Mouse (Mus musculus) forebrain, embryonic 13.5 days (tissue): ENCODE results near the gene Ctdsp2. TPM values are rescaled to one million over a fixed set of nuclear protein-coding genes. Genes with fewer than 3 reads are reported as not detected.
A peak's percentile ranks its signal among the peaks of the same experiment; 100 is the strongest.

Experiments used
- ATAC-seq: fragments of 200-750 bp; cut with Nextera tagmentation; 2 replicates; pipeline ENCODE4 v1.8.0; 2017
- H3K27ac ChIP-seq: fragments of 300-500 bp; sonication (generic); 2 replicates; pipeline ENCODE4 v1.5.1; 2015; ENCODE audit warnings: inconsistent platforms, mild to moderate bottlenecking, moderate library complexity
- H3K27me3 ChIP-seq: fragments of 300-500 bp; sonication (generic); 2 replicates; pipeline ENCODE4 v1.6.1; 2015; ENCODE audit warnings: mild to moderate bottlenecking, inconsistent platforms
- H3K36me3 ChIP-seq: fragments of 300-500 bp; sonication (generic); 2 replicates; pipeline ENCODE4 v1.6.1; 2015; ENCODE audit warnings: mild to moderate bottlenecking, inconsistent platforms; ENCODE audit not compliant: poor library complexity, severe bottlenecking
- H3K4me1 ChIP-seq: fragments of 300-500 bp; sonication (generic); 2 replicates; pipeline ENCODE4 v1.6.1; 2015; ENCODE audit warnings: inconsistent platforms
- H3K4me2 ChIP-seq: fragments of 300-500 bp; sonication (generic); 2 replicates; pipeline ENCODE4 v1.6.1; 2015; ENCODE audit warnings: inconsistent platforms, mild to moderate bottlenecking, moderate library complexity
- H3K4me3 ChIP-seq: fragments of 300-500 bp; sonication (generic); 2 replicates; pipeline ENCODE4 v1.5.1; 2015; ENCODE audit warnings: mild to moderate bottlenecking, inconsistent platforms
- H3K9ac ChIP-seq: fragments of 300-500 bp; sonication (generic); 2 replicates; pipeline ENCODE4 v1.6.1; 2015; ENCODE audit warnings: mild to moderate bottlenecking, inconsistent platforms
- H3K9me3 ChIP-seq: fragments of 300-500 bp; sonication (generic); replicated peaks from 2 replicates; pipeline ENCODE4 v1.6.1; 2016; ENCODE audit warnings: inconsistent platforms
- WGBS: fragments of 180-500 bp; shearing (Covaris S2); methylation state at CpG from one replicate; pipeline ENCODE4 v1.1.7; 2015; 5-methylcytosine and 5-hydroxymethylcytosine counted together
- polyA plus RNA-seq: library from polyadenylated mRNA; unstranded; fragments of >200 nt; fragmentation: Nextera tagmentation; extraction: Ambion mirVana; gene quantifications from 2 replicates; pipeline ENCODE4 v1.2.1, GENCODE M21; 2015

The Ctdsp2 gene
- polyA plus RNA-seq, 1 experiment from 2014 or later = 27.8 TPM

DNA sequence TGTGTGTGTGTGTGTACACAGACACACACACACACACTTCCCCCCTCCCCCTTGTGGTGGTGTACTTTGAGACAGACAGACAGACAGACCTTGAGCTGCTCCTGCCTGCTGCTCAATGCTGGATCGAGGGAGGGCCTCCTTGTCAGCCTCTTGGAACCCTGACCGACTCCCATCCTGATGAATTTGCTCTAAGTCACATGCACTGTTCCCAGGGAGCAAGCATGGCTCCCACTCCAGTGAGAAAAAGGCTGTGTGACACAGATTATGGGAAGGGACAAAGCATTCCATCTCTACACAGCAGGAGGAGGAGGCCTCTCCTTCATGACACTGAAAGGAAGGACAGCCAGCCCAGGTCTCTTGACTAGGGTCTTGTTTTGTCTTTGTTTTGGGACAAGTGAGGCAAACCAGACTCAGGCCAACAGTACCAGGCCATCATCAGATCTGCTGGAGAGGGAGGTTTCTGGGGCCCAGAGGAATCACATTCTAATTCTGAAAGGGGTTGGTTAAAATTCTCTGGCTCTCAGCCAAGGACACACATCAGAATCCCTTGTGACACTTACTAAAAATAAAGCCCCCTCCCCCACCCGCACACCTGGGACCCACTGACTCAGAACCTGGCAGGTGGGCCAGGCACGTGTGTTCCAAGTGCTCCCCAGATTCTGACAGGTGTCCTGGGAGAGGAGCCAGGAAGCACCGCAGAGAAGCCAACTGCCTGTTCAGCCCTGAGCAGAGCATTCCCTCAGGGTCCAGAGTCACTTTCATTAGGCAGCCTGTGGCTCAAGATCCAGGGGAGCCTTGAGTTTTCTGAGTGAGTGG, 5.9 kb downstream of the Ctdsp2 start:
- Histone ChIP-seq H3K9ac (peak overlapping the region; percentile 97), H3K4me3 (peak overlapping the region; percentile 10; the same call in 1 of the 2 replicates), H3K27me3 (no peaks in the 10 kb centered on the region), H3K4me2 (peak overlapping the region; percentile 33), H3K27ac (peak overlapping the region; percentile 73), H3K4me1 (peaks cover 88% of the 10 kb centered on the region), H3K9me3 (no peaks in the 10 kb centered on the region), H3K36me3 (no peaks in the 10 kb centered on the region)
- no peak for ATAC-seq
- WGBS = 25% methylated on average over 5 of the region's 5 CpGs

DNA sequence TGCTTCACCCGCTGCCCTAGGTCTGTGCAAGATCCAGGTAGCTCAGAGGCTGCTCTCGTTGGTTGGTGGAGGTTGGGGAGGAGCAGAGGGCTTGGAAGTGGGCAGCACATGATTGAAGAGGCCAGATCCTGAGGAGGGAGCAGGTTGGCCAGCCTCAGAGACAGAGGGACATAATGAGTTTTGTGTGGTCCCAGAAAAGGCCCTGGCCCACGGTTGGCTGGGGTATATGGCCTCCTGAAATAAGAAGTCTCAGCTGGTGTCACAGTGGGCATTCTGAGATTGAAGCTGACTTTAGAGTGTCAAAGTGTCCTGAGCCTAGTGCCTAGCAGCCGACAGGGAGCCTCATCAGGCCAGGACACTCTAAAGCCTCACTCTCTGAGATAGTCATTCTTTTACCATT, 6.6 kb downstream of the Ctdsp2 start:
- WGBS = 79% methylated on average over 4 of the region's 4 CpGs
- Histone ChIP-seq H3K27me3 (no peaks in the 10 kb centered on the region), H3K4me1 (peaks cover 90% of the 10 kb centered on the region), H3K9me3 (no peaks in the 10 kb centered on the region), H3K4me2 (peak overlapping the region; percentile 33; the same call in 1 of the 2 replicates), H3K9ac (peak overlapping the region; percentile 37; the same call in 1 of the 2 replicates), H3K27ac (peak overlapping the region; percentile 73), H3K4me3 (no peak overlapping the region), H3K36me3 (no peaks in the 10 kb centered on the region)
- ATAC-seq = no peak

DNA sequence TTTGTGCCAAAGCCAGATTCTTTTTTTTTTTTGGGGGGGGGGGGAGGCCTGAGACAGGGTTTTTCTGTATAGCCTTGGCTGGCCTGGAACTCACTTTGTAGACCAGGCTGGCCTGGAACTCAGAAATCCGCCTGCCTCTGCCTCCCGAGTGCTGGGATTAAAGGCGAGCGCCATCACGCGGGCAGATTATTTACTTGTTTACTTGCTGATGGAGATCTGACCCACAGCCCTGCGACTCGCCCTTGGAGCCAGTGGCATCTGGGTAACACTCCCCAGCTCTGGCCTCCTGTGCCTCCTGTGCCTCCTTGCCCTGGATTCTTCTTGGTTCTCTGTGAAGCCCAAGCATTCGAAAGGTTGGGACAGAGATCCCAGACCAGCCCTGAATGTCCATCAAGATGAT, 7.1 kb downstream of the Ctdsp2 start:
- 92% methylated on average over 9 of the region's 9 CpGs for WGBS
- ATAC-seq = no peak
- H3K27ac ChIP-seq = peak overlapping the region; percentile 79; the same call in 1 of the 2 replicates

DNA sequence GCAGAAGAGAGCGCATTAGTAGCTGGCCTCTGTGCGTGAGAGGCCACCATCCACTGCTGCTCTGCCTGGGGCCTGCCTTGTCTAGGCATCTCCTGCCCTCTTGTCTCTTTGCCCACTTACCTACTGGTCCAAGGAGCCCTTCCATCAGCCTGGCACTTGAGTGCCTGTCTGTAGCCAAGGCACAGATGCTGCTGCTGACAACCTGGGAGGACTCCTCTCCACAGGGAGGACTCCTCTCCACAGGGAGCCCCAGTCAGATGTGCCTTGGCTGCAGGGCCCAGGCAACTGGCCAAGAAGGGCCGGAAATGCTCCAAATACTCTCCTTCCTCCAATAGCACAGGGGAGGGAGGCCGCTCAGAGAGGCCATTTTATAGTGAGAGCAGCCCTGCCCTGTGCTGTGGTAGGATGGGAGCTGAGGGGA, 8.0 kb downstream of the Ctdsp2 start:
- Histone ChIP-seq H3K27ac (peak overlapping the region; percentile 79), H3K9me3 (no peaks in the 10 kb centered on the region), H3K4me3 (no peak overlapping the region), H3K27me3 (no peaks in the 10 kb centered on the region), H3K4me1 (peaks cover 86% of the 10 kb centered on the region), H3K36me3 (peaks cover 5% of the 10 kb centered on the region; the same call in 1 of the 2 replicates), H3K9ac (peak overlapping the region; percentile 56), H3K4me2 (peak overlapping the region; percentile 10; the same call in 1 of the 2 replicates)
- ATAC-seq = peak; percentile 50; the same call in 1 of the 2 replicates
- 42% methylated on average over 4 of the region's 4 CpGs for WGBS

More for the DNA sequence above, 7.1 kb downstream of the Ctdsp2 start:
- no peak overlapping the region for H3K4me2 ChIP-seq
- H3K9me3 ChIP-seq = no peaks in the 10 kb centered on the region
- H3K9ac ChIP-seq = no peak overlapping the region
- H3K27me3 ChIP-seq = no peaks in the 10 kb centered on the region
- no peak overlapping the region for H3K4me3 ChIP-seq
- H3K4me1 ChIP-seq = peaks cover 90% of the 10 kb centered on the region
- H3K36me3 ChIP-seq = no peaks in the 10 kb centered on the region

DNA sequence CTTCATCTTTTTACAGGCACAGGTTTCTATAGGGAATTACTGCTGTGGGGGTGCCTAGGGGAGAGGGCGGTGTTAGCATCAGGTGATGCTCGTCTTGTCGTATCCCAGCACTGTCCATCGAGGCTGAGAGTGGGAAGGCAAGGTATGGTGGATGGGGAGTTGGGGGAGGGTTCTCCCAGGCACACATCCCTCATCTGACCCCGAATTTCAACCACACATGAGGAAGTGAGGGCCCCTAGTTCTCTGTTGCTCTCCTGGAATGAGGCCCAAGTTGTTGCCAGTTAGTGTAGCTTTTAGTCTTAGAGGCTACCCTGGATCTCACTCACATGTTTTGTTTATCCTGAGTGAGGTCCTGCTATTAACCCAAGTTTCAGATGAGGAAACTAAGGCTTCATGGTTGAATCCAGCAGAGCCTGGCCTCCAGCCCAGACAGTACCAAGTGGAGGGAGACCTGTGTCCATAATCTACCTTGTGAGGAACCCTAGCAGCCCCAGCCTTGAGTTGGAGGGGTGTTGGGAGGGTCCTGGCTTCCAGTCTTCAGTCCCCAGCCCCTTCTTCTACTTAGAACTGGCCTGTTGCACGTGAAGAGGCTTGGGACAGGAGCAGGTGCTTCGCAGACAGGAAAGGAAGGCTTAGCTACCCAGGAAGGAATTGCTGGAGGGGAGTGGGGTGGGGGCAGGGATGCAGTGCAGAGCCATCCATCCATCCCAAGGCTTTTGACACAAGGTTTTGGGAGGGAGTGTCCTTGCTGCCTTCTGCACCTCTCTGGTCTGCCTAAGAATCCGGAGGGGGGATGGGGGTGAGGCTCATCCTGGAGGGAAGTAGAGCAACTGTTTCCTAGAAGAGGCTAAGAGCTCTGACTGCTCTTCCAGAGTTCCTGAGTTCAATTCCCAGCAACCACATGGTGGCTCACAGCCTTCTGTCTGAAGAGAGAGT, 8.9 kb downstream of the Ctdsp2 start:
- no peaks in the 10 kb centered on the region for H3K27me3 ChIP-seq
- no peak overlapping the region for H3K4me3 ChIP-seq
- WGBS = 59% methylated on average over 8 of the region's 8 CpGs
- H3K9me3 ChIP-seq = no peaks in the 10 kb centered on the region
- peaks cover 12% of the 10 kb centered on the region for H3K36me3 ChIP-seq
- peak overlapping the region; percentile 79; the same call in 1 of the 2 replicates for H3K27ac ChIP-seq
- no peak overlapping the region for H3K4me2 ChIP-seq
- ATAC-seq = no peak
- H3K9ac ChIP-seq = 0 out of 2 replicates have a peak overlapping the region, but pooled peaks have one; percentile 56
- H3K4me1 ChIP-seq = peaks cover 77% of the 10 kb centered on the region

DNA sequence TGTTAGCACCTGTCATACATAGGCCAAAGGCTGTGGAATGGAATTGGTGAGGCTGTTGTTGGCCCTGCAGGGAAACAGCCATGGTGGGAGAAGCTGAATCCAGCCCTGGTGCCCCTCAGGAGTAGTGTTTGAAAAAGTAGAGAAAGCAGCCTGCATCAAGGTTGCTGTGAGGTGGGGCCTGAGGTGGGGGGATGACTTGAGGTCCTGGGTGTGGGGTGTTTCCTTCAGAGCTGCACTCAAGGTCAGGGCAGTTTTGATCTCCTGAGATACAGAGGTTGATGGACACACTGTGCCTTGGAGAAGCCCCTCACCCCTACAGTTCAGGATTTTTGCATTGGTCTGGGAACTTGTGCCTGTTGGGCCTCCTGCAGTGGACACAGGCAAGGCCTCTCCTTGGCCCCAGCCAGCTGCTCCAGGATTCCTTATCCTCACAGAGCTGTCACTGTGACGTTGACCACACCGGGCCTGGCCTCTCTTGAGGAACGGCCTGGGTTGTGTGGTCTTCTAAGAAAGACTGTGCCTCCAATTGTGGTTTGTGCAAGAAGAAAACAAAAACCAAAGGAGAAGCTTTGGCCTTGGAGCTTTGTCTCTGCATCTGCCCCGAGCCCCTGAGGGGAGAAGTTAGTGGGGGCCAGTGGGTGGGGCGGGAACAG, 10.1 kb downstream of the Ctdsp2 start:
- Histone ChIP-seq H3K4me3 (no peak overlapping the region), H3K9ac (no peak overlapping the region), H3K27me3 (no peaks in the 10 kb centered on the region), H3K36me3 (peaks cover 24% of the 10 kb centered on the region), H3K27ac (peak overlapping the region; percentile 14; the same call in 1 of the 2 replicates), H3K9me3 (no peaks in the 10 kb centered on the region), H3K4me2 (no peak overlapping the region), H3K4me1 (peaks cover 65% of the 10 kb centered on the region)
- 71% methylated on average over 5 of the region's 5 CpGs for WGBS
- ATAC-seq = no peak

DNA sequence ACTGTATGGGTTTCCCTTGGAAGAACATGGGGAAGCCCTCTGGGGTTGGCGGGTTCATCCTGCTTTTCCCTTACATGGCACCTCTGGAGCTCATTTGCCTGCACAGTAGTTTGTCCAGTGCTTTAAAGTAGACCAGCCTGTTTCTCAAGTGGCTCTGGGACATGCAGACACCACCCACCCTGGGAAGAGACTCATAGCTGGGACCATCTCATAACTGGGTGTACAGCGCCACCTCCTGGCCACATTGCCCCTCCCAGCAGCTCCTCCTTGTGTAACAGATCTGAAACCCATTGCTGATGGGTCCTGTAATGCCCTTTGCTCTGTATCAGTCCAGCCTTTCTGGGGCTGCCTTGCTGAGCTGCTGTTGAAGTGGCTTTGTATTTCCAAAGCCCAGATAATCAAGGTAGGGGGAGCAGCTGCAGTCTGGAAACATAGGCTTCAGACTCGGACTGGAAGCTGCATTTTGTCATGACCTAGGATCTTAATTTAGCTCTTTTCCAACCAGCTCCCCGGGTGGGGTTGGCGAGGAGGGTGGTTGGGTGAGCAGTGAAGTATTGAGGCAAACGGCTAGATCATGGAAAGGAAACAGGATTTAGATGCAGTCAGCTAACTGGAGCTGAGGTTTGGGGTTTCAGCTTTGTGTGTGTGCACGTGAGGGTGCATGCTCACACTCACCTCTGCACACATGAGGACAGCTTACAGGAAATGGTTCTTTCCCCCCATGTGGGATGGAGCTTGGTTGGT, 12.0 kb downstream of the Ctdsp2 start:
- WGBS = 60% methylated on average over 7 of the region's 7 CpGs
- ATAC-seq = peak; percentile 81
- peaks cover 47% of the 10 kb centered on the region for H3K4me1 ChIP-seq
- H3K27me3 ChIP-seq = no peaks in the 10 kb centered on the region
- no peak overlapping the region for H3K4me2 ChIP-seq
- H3K9me3 ChIP-seq = no peaks in the 10 kb centered on the region
- H3K9ac ChIP-seq = no peak overlapping the region
- no peak overlapping the region for H3K27ac ChIP-seq
- peaks cover 43% of the 10 kb centered on the region for H3K36me3 ChIP-seq
- H3K4me3 ChIP-seq = no peak overlapping the region

DNA sequence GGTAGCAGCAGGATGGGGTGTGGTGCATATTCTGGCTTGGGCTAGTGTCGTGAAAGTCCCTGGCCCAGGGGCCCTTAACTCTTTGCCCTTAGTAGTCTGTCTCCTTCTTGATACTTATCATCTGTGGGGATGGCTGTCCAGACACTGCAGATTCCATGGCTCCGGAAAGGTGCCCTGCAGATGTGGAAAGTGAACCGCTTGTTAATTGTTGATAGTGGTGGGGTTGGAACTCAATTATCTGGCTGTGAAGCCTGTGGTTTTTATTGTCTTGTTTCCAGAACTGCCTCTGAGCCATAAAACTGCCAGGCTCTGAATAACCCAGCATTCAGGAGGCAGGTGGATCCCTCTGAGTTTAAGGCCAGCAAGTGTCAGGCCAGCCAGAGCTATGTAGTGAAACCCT, 13.2 kb downstream of the Ctdsp2 start:
- Histone ChIP-seq H3K4me3 (no peak overlapping the region), H3K4me2 (no peak overlapping the region), H3K9me3 (no peaks in the 10 kb centered on the region), H3K36me3 (peaks cover 52% of the 10 kb centered on the region), H3K27me3 (no peaks in the 10 kb centered on the region), H3K27ac (no peak overlapping the region), H3K4me1 (peaks cover 35% of the 10 kb centered on the region), H3K9ac (no peak overlapping the region)
- no peak for ATAC-seq
- WGBS = 81% methylated on average over 3 of the region's 3 CpGs

DNA sequence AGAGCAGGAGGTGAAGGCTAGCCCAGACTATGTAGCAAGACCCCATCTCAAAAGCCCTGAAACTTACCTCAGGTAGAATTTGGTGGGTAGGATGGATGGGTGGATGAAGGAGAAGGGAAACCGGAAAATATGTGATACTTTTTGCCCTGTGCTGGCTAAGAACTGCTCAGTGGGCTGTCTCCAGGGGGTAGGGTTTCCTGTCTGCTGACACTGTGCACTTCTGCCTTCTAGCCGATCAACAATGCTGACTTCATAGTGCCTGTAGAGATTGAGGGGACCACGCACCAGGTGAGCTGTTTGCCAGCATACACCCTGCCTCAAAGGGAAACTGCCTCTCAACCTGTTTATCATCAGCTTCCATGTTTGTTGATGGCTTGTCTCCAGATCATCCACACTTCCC, 15.1 kb downstream of the Ctdsp2 start:
- H3K36me3 ChIP-seq = peaks cover 68% of the 10 kb centered on the region
- no peak overlapping the region for H3K27ac ChIP-seq
- H3K27me3 ChIP-seq = no peaks in the 10 kb centered on the region
- no peak for ATAC-seq
- H3K4me1 ChIP-seq = peaks cover 16% of the 10 kb centered on the region
- H3K9ac ChIP-seq = no peak overlapping the region
- no peaks in the 10 kb centered on the region for H3K9me3 ChIP-seq
- WGBS = 94% methylated on average over 3 of the region's 3 CpGs
- no peak overlapping the region for H3K4me3 ChIP-seq
- no peak overlapping the region for H3K4me2 ChIP-seq

DNA sequence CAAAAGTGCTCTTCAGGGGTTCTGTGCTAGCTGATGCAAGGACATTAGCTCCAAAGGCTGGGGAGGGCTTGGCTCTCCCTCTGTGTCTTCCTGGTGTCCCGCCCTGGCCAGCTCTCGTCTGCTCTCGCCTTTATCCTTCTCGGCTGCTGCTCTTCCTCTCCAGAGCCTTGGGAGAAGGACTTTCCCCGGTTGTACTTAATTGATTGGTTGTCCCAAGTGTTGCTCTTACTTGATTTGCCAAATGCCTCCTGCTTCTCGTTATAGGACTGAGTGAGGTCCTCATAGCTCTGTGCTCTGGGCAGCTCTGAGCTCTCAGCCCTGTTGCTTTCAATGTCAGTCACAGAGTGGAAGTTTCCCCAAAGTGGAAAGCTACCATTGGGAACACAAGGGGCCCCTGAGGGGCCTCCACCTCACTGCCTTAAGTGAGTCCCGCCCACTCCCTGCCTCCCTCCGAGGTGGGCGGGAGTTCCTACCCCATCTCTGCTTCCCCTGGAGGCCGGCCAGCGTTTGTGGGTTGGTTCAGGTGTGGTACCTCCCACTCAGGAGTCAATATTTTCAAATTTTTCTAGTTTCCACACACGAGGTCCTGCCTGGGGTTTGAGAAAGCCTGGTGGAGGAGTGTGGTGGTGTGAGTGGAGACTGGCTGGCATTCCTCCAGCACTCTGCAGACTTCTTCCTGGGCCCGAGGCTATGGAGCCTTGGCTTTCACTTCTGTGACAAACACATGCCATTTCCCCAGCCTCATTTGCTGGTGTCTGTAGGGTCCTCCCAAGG, 19.0 kb downstream of the Ctdsp2 start:
- Histone ChIP-seq H3K4me1 (no peaks in the 10 kb centered on the region), H3K27me3 (no peaks in the 10 kb centered on the region), H3K4me2 (no peak overlapping the region), H3K27ac (no peak overlapping the region), H3K36me3 (peaks cover 73% of the 10 kb centered on the region), H3K4me3 (no peak overlapping the region), H3K9ac (no peak overlapping the region), H3K9me3 (no peaks in the 10 kb centered on the region)
- no peak for ATAC-seq
- WGBS = 76% methylated on average over 13 of the region's 13 CpGs
